Mouse (Mus musculus): ENCODE data around the gene Rab43. TPM values are rescaled to one million over a fixed set of nuclear protein-coding genes. Genes with fewer than 3 reads are reported as not detected.

Gene Rab43
- 10 to 100 TPM; 30.4 to 46.1 TPM for total RNA-seq (2021)
- long read RNA-seq, experiment 1, full-length matches to known transcripts: 3 of 3 reads
- long read RNA-seq, experiment 1, partial matches to known transcripts: 0 of 3 reads
- long read RNA-seq, experiment 1, other reads (novel, unspliced or antisense): 0 of 3 reads
- long read RNA-seq, experiment 2, full-length matches to known transcripts: 5 of 5 reads
- long read RNA-seq, experiment 2, partial matches to known transcripts: 0 of 5 reads
- long read RNA-seq, experiment 2, other reads (novel, unspliced or antisense): 0 of 5 reads

- peak; percentile 97 for DNase-seq
Observed at GRCm38 (mm10) chr6:87811675-87812338, at the start of gene Rab43. Gene Rab43 (minus strand): TSS chr6:87812164.

GRCm38 (mm10) chr6:87857071-87857470 lies 45.1 kb upstream of the Rab43 start:
- no peak for DNase-seq

GRCm38 (mm10) chr6:87853446-87853845 lies 41.5 kb upstream of the Rab43 start:
- no peak for DNase-seq

- no peak for DNase-seq
Observed at GRCm38 (mm10) chr6:87851871-87852270, 39.9 kb upstream of the Rab43 start.

GRCm38 (mm10) chr6:87850900-87851614 lies 39.1 kb upstream of the Rab43 start, which contains the start of gene Cnbp:
Gene Cnbp (minus strand): TSS chr6:87851106.
- peak; percentile 98 for DNase-seq

- DNase-seq: peak; percentile 77
Observed at GRCm38 (mm10) chr6:87850155-87850899, 38.4 kb upstream of the Rab43 start.

GRCm38 (mm10) chr6:87849780-87850154 lies 37.8 kb upstream of the Rab43 start:
- peak; percentile 23 for DNase-seq

- peak; percentile 35 for DNase-seq
Observed at GRCm38 (mm10) chr6:87846813-87847212, 34.8 kb upstream of the Rab43 start.

GRCm38 (mm10) chr6:87845031-87845695 lies 33.2 kb upstream of the Rab43 start:
- no peak for DNase-seq

- DNase-seq: no peak
Observed at GRCm38 (mm10) chr6:87842254-87842653, 30.3 kb upstream of the Rab43 start.

GRCm38 (mm10) chr6:87841635-87842034 lies 29.7 kb upstream of the Rab43 start:
- no peak for DNase-seq

GRCm38 (mm10) chr6:87839797-87840341 lies 27.9 kb upstream of the Rab43 start:
- no peak for DNase-seq

- peak; percentile 96 for DNase-seq
Observed at GRCm38 (mm10) chr6:87838551-87839197, 26.7 kb upstream of the Rab43 start, which contains the start of gene Isy1. Gene Isy1 (minus strand): TSS chr6:87838798.

GRCm38 (mm10) chr6:87835695-87836094 lies 23.7 kb upstream of the Rab43 start, which contains the start of gene Gm45140:
Gene Gm45140 (minus strand): TSS chr6:87835795.
- DNase-seq: no peak

- no peak for DNase-seq
Observed at GRCm38 (mm10) chr6:87820366-87820765, 8.4 kb upstream of the Rab43 start.

GRCm38 (mm10) chr6:87814486-87814885 lies 2.5 kb upstream of the Rab43 start:
- no peak for DNase-seq

GRCm38 (mm10) chr6:87812656-87813055 lies 692 bp upstream of the Rab43 start:
- no peak for DNase-seq

GRCm38 (mm10) chr6:87810713-87811669 lies 973 bp downstream of the Rab43 start:
- DNase-seq: peak; percentile 76

GRCm38 (mm10) chr6:87810311-87810710 lies 1.7 kb downstream of the Rab43 start:
- no peak for DNase-seq

Measured in adrenal gland, postnatal 10 days (tissue).